Mouse (Mus musculus): ENCODE results near the gene Plcb4. TPM values are rescaled to one million over a fixed set of nuclear protein-coding genes. Genes with fewer than 3 reads are reported as not detected.
A peak's percentile ranks its signal among the peaks of the same experiment; 100 is the strongest.
"Not testable (repeated sequence)": the region's sequence is repeated elsewhere in the genome, so short reads cannot be mapped to it uniquely, and the experiment has no call there.

Gene Plcb4
- polyA plus RNA-seq, 1 experiment from 2014 or later = 11.0 TPM

- ATAC-seq (replicated peaks; ENCODE audit: insufficient number of reproducible peaks, low FRiP score, low TSS enrichment, low read depth) = peak; percentile 45; the same call in 1 of the 2 replicates
- DNase-seq (ENCODE audit: low spot score) = peak; percentile 23
- Histone ChIP-seq H3K4me2 (ENCODE audit: low read depth, low read length) (no peak overlapping the region), H3K27ac (replicated peaks; ENCODE audit: low read depth, low read length) (no peak overlapping the region), H3K9me3 (replicated peaks; ENCODE audit: control insufficient read depth, low read length) (no peaks in the 10 kb centered on the region), H3K36me3 (replicated peaks; ENCODE audit: control insufficient read depth, insufficient read depth, low read depth, low read length) (no peaks in the 10 kb centered on the region), H3K27me3 (ENCODE audit: control insufficient read depth, insufficient read depth, low read length) (no peaks in the 10 kb centered on the region), H3K4me3 (ENCODE audit: low read depth, low read length) (no peak overlapping the region), H3K4me1 (ENCODE audit: control insufficient read depth, insufficient read depth, low read length) (no peaks in the 10 kb centered on the region), H3K9ac (replicated peaks; ENCODE audit: low read length) (no peak overlapping the region)
- WGBS = 50% methylated on average over 12 of the region's 12 CpGs
Observed at GRCm38 (mm10) chr2:135968159-135968558, 309.3 kb downstream of the Plcb4 start.

DNA sequence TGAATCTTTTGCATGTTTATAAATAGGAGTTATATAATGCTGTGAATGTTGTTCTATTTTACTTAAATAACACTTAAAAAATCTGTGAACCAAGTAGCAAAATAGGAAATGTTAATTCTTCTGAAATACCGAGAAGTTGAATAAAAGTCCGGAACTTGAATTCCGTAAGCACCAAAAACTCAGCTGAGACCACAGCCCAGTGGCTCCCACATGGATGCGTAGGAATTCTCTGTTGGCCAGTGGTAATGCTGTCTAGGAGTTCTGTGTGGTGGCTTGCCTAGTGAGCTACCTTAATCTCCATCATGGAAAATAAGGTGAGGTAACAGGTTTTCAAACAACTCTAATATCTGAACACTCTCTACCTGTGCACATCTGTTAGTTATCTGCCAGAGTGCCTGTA, 312.1 kb downstream of the Plcb4 start:
- Histone ChIP-seq H3K4me1 (ENCODE audit: control insufficient read depth, insufficient read depth, low read length) (no peaks in the 10 kb centered on the region), H3K36me3 (replicated peaks; ENCODE audit: control insufficient read depth, insufficient read depth, low read depth, low read length) (no peaks in the 10 kb centered on the region), H3K27me3 (ENCODE audit: control insufficient read depth, insufficient read depth, low read length) (no peaks in the 10 kb centered on the region), H3K27ac (replicated peaks; ENCODE audit: low read depth, low read length) (no peak overlapping the region), H3K9me3 (replicated peaks; ENCODE audit: control insufficient read depth, low read length) (no peaks in the 10 kb centered on the region), H3K9ac (replicated peaks; ENCODE audit: low read length) (no peak overlapping the region), H3K4me3 (ENCODE audit: low read depth, low read length) (no peak overlapping the region), H3K4me2 (ENCODE audit: low read depth, low read length) (no peak overlapping the region)
- ATAC-seq (replicated peaks; ENCODE audit: insufficient number of reproducible peaks, low FRiP score, low TSS enrichment, low read depth) (no peak), DNase-seq (ENCODE audit: low spot score) (no peak)
- WGBS = 95% methylated on average over 4 of the region's 4 CpGs

- no peak overlapping the region for H3K9ac ChIP-seq (replicated peaks; ENCODE audit: low read length)
Observed at GRCm38 (mm10) chr2:135975978-135976377, 317.2 kb downstream of the Plcb4 start.

DNA sequence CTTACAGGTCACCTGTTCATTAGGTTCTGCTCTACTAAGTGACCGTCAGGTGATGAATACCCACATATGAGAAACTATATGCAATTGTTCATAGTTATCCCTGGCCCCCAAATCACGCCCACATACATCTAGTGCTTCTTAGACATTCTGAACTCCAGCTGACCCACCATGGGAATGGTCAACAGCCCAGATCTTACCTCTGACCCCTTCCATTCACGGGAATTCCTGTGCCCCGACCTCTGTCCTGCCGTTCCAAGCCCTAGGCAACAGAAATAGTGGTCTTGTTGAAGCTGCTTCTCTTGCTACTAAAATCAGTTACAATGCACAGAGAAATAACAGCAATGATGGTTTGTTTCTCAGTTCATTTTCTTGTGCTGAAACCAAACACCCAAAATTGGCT, 320.0 kb downstream of the Plcb4 start:
- no peak overlapping the region for H3K9ac ChIP-seq (replicated peaks; ENCODE audit: low read length)
- no peak for DNase-seq (ENCODE audit: low spot score)
- no peaks in the 10 kb centered on the region for H3K4me1 ChIP-seq (ENCODE audit: control insufficient read depth, insufficient read depth, low read length)
- ATAC-seq (replicated peaks; ENCODE audit: insufficient number of reproducible peaks, low FRiP score, low TSS enrichment, low read depth) = no peak
- WGBS = 40% methylated on average over 5 of the region's 5 CpGs
- no peaks in the 10 kb centered on the region for H3K27me3 ChIP-seq (ENCODE audit: control insufficient read depth, insufficient read depth, low read length)
- no peak overlapping the region for H3K27ac ChIP-seq (replicated peaks; ENCODE audit: low read depth, low read length)
- H3K36me3 ChIP-seq (replicated peaks; ENCODE audit: control insufficient read depth, insufficient read depth, low read depth, low read length) = no peaks in the 10 kb centered on the region
- no peak overlapping the region for H3K4me3 ChIP-seq (ENCODE audit: low read depth, low read length)
- no peaks in the 10 kb centered on the region for H3K9me3 ChIP-seq (replicated peaks; ENCODE audit: control insufficient read depth, low read length)
- H3K4me2 ChIP-seq (ENCODE audit: low read depth, low read length) = no peak overlapping the region

More at GRCm38 (mm10) chr2:135975978-135976377, 317.2 kb downstream of the Plcb4 start:
- DNase-seq (ENCODE audit: low spot score) = no peak
- Histone ChIP-seq H3K4me2 (ENCODE audit: low read depth, low read length) (no peak overlapping the region), H3K9me3 (replicated peaks; ENCODE audit: control insufficient read depth, low read length) (no peaks in the 10 kb centered on the region), H3K4me3 (ENCODE audit: low read depth, low read length) (no peak overlapping the region), H3K36me3 (replicated peaks; ENCODE audit: control insufficient read depth, insufficient read depth, low read depth, low read length) (no peaks in the 10 kb centered on the region), H3K27ac (replicated peaks; ENCODE audit: low read depth, low read length) (no peak overlapping the region), H3K27me3 (ENCODE audit: control insufficient read depth, insufficient read depth, low read length) (no peaks in the 10 kb centered on the region), H3K4me1 (ENCODE audit: control insufficient read depth, insufficient read depth, low read length) (no peaks in the 10 kb centered on the region)
- ATAC-seq (replicated peaks; ENCODE audit: insufficient number of reproducible peaks, low FRiP score, low TSS enrichment, low read depth) = no peak
- 89% methylated on average over 9 of the region's 9 CpGs for WGBS

- H3K4me3 ChIP-seq (ENCODE audit: low read depth, low read length) = no peak overlapping the region
- H3K9ac ChIP-seq (replicated peaks; ENCODE audit: low read length) = no peak overlapping the region
- ATAC-seq (replicated peaks; ENCODE audit: insufficient number of reproducible peaks, low FRiP score, low TSS enrichment, low read depth) (no peak), DNase-seq (ENCODE audit: low spot score) (no peak)
- WGBS = 78% methylated on average over 1 of the region's 1 CpGs
- H3K9me3 ChIP-seq (replicated peaks; ENCODE audit: control insufficient read depth, low read length) = no peaks in the 10 kb centered on the region
- H3K27ac ChIP-seq (replicated peaks; ENCODE audit: low read depth, low read length) = no peak overlapping the region
- no peaks in the 10 kb centered on the region for H3K36me3 ChIP-seq (replicated peaks; ENCODE audit: control insufficient read depth, insufficient read depth, low read depth, low read length)
- no peaks in the 10 kb centered on the region for H3K27me3 ChIP-seq (ENCODE audit: control insufficient read depth, insufficient read depth, low read length)
- H3K4me2 ChIP-seq (ENCODE audit: low read depth, low read length) = no peak overlapping the region
- H3K4me1 ChIP-seq (ENCODE audit: control insufficient read depth, insufficient read depth, low read length) = no peaks in the 10 kb centered on the region
Observed at GRCm38 (mm10) chr2:135980428-135980827, 321.6 kb downstream of the Plcb4 start.

DNA sequence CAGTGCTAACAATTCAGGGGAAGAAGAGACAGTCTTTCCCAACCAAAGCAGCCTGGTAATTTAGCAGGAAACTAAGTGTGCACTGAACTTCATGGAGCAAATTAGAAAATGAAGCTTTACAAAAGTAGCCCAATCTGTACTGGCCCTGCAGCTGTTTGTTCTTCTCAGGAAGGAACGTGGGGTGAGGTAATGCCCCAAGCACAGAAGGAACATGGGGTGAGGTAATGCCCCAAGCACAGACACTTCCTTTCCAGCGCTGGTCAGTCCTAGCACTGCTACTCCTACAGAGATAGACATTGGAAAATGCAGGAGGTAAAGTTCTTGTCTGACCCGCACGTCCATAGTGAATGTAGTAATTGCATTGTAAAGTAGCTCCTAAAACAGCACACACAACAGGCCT, 325.2 kb downstream of the Plcb4 start:
- ATAC-seq (replicated peaks; ENCODE audit: insufficient number of reproducible peaks, low FRiP score, low TSS enrichment, low read depth) (no peak), DNase-seq (ENCODE audit: low spot score) (no peak)
- H3K27ac ChIP-seq (replicated peaks; ENCODE audit: low read depth, low read length) = no peak overlapping the region
- no peak overlapping the region for H3K9ac ChIP-seq (replicated peaks; ENCODE audit: low read length)
- no peaks in the 10 kb centered on the region for H3K4me1 ChIP-seq (ENCODE audit: control insufficient read depth, insufficient read depth, low read length)
- H3K27me3 ChIP-seq (ENCODE audit: control insufficient read depth, insufficient read depth, low read length) = no peaks in the 10 kb centered on the region
- H3K4me3 ChIP-seq (ENCODE audit: low read depth, low read length) = no peak overlapping the region
- H3K36me3 ChIP-seq (replicated peaks; ENCODE audit: control insufficient read depth, insufficient read depth, low read depth, low read length) = no peaks in the 10 kb centered on the region
- H3K4me2 ChIP-seq (ENCODE audit: low read depth, low read length) = no peak overlapping the region
- no peaks in the 10 kb centered on the region for H3K9me3 ChIP-seq (replicated peaks; ENCODE audit: control insufficient read depth, low read length)
- WGBS = 69% methylated on average over 4 of the region's 4 CpGs

DNA sequence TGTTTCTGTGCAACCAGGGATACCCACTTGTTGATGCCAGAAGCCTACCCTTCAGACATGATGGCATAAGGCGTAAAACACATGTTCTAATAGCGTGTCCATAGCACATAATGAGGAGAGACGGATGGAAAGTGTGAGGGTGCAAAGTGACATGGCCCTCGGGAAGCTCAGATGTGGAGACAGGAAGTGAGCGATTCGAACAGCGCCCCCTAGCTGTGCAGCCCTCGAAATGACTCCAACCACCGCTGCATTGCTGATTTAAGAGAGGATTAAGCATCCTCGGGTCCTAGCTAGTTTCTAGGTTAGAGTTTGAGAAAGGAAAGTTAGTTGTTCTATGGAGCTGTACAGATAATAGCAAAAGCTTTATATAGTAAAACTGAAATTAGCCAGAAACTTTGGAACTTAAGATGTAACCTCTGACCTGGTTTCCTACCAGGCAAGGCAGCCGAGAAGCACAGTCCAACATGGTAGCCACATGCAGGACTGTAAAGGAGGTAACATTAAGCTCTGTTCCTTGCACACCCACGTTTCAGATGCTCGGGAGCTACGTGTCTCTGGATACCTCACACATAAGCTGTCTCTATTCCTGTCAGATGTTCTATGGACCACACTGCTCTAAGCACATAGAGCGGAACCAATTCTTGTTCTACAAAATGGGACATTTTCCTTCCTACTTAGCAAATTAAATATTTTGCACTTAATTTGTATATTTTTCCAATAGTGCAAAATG, 326.9 kb downstream of the Plcb4 start:
- H3K4me2 ChIP-seq (ENCODE audit: low read depth, low read length) = no peak overlapping the region
- H3K9me3 ChIP-seq (replicated peaks; ENCODE audit: control insufficient read depth, low read length) = no peaks in the 10 kb centered on the region
- DNase-seq (ENCODE audit: low spot score) (no peak), ATAC-seq (replicated peaks; ENCODE audit: insufficient number of reproducible peaks, low FRiP score, low TSS enrichment, low read depth) (no peak)
- H3K27ac ChIP-seq (replicated peaks; ENCODE audit: low read depth, low read length) = no peak overlapping the region
- no peak overlapping the region for H3K4me3 ChIP-seq (ENCODE audit: low read depth, low read length)
- 85% methylated on average over 15 of the region's 15 CpGs for WGBS
- H3K9ac ChIP-seq (replicated peaks; ENCODE audit: low read length) = no peak overlapping the region
- H3K36me3 ChIP-seq (replicated peaks; ENCODE audit: control insufficient read depth, insufficient read depth, low read depth, low read length) = no peaks in the 10 kb centered on the region
- H3K27me3 ChIP-seq (ENCODE audit: control insufficient read depth, insufficient read depth, low read length) = no peaks in the 10 kb centered on the region
- H3K4me1 ChIP-seq (ENCODE audit: control insufficient read depth, insufficient read depth, low read length) = no peaks in the 10 kb centered on the region

DNA sequence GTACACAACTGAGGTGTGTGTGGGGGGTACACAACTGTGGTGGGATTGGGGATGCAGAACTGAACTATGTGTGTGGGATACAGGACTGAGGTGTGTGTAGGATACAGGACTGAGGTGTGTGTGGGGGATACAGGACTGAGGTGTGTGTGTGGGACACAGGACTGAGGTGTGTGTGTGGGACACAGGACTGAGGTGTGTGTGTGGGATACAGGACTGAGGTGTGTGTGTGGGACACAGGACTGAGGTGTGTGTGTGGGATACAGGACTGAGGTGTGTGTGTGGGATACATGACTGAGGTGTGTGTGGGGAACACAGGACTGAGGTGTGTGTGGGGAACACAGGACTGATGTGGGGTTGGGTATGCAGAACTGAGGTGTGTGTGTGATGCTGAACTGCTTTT, 329.7 kb downstream of the Plcb4 start:
- H3K4me1 ChIP-seq (ENCODE audit: control insufficient read depth, insufficient read depth, low read length); H3K4me2 ChIP-seq (ENCODE audit: low read depth, low read length); H3K27ac ChIP-seq (replicated peaks; ENCODE audit: low read depth, low read length); H3K9ac ChIP-seq (replicated peaks; ENCODE audit: low read length); DNase-seq (ENCODE audit: low spot score); ATAC-seq (replicated peaks; ENCODE audit: insufficient number of reproducible peaks, low FRiP score, low TSS enrichment, low read depth); H3K27me3 ChIP-seq (ENCODE audit: control insufficient read depth, insufficient read depth, low read length); H3K4me3 ChIP-seq (ENCODE audit: low read depth, low read length); H3K36me3 ChIP-seq (replicated peaks; ENCODE audit: control insufficient read depth, insufficient read depth, low read depth, low read length); H3K9me3 ChIP-seq (replicated peaks; ENCODE audit: control insufficient read depth, low read length): not testable (repeated sequence)

Data from embryonic facial prominence, embryonic 11.5 days (tissue).